Mouse (Mus musculus): Measurements from ENCODE around the gene Dnaja3.

Gene Dnaja3

DNA sequence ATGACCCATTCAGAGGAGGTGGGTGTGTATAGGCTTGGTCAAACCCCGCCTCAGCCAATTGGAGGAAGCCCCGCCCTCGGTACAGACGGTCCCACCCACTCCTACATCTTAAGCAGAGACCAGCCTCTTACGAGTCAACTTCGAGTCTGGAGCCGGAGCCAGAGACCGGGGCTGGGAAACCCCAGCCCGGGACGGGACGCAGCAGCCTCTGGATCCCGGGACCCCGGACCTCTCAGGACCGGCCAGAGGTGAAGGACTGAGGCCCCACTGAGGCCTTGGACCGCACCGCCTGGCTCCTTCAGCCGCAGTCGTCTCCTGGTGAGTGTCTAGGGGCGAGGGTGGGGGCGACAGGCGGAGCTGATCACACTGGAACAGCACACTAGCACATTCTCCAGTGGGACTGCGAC, at the start of gene Dnaja3, which contains the start of gene Vasn:
Gene Dnaja3 (plus strand): TSS at position 159 of the 407 bp plus-strand sequence.
Gene Vasn (plus strand): TSS at position 111 of the 407 bp plus-strand sequence.
- peak; percentile 90 for DNase-seq (ENCODE audit: extremely low spot score)

DNA sequence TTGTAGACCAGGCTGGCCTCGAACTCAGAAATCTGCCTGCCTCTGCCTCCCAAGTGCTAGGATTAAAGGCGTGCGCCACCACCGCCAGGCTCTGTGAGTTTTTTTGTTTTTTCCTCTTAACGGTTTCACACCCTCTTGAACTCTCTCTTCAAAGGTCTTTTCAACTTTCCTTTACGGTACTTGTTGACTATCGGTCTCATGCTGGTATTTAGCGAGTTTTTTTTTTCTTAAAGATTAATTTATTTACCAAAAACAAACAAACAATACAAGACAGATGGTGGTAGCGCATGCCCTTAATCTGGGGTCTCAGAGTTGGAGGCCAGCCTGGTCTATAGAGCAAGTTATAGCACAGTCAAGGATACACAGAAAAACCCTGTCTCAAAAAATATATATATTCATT, 49.6 kb upstream of the Dnaja3 start:
- DNase-seq (ENCODE audit: extremely low spot score): no peak

DNA sequence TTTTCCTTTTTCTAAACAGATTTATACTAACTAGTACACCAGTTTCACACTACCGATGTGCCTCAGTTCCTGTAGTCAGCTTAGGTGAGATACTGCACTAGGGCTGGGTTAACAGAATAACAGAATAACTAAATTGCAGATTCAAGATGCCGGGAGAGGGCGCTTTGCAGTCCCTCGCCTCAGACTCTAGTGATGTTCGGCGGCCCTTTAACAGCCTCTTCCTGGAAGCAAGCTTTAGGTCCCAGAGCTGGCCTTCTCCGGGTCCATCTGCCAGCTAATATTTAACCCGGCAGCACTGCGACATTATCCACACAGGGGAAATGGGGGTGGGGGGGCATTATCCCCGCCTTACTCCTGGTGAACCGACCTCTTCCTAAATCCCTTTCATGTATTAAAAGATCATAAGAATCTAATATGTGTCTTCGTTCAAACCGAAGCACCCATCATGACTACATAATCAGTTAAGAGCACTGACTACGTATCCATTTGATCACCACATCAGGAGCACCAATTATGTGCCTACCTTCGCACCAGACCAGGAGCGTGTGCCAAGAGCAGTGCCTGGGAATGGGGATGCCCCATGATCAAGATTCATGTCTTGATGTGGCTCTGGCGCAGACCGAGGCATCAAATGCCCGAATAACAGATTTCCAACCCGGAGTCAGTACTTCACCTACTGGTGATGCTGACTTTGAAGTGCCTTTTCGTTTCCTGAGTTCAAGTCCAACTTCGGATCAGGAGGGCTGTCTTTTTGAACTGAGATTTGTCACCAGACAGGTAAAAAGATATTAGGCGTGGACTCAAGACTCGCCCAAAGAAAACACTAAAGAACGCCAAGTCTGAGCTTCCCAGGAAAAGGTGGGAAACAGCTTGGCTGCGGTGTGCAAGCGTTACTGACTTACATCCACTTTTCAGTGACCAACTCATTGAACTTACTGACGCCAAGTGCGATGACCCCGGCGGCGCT, 46.6 kb upstream of the Dnaja3 start:
- peak; percentile 61 for DNase-seq (ENCODE audit: extremely low spot score)

DNA sequence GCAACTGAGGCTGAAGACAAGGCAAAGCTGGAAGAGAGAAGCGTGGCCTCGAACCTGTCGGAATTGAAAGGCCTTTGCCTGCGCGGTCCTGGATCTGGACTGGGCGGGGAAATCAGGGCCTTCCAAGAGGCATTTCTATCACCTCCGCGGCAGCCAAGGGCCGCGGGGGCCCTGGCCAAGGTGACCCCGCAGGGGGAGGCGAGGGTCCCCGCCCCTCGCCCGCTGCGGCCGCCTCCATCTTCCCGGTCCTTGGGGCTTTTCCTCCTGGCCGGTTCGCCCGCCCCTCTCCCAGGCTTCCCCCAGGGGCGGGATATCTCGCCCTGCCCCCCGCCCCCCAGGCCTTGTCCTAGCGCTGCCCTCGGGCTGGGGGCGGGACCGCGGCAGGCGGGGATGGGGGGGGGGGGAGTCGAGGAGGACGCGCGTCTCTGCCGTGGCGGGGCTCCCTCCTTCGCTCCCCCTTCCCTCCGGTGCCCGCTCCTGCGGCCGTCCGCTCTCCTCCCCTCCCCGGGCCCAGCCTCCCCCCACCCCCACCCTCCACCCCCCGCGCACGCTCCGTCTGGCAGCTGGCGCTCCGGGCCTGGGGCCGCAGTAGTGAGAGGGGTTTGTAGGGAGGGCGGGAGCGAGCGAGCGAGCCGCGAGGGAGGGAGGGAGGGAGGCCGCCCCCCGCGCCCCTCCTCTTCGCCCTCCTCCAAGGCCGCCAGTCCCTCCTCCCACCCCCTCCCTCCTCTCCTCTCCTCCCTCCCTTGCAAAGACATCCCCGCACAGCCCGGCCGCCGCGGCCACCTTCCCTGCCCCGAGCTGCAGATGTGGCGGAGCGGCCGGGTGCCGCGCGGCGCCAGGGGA, 45.6 kb upstream of the Dnaja3 start, which contains the start of gene Glis2:
Gene Glis2 (plus strand): TSS at position 743 of the 843 bp plus-strand sequence.
- DNase-seq (ENCODE audit: extremely low spot score): peak; percentile 93

DNA sequence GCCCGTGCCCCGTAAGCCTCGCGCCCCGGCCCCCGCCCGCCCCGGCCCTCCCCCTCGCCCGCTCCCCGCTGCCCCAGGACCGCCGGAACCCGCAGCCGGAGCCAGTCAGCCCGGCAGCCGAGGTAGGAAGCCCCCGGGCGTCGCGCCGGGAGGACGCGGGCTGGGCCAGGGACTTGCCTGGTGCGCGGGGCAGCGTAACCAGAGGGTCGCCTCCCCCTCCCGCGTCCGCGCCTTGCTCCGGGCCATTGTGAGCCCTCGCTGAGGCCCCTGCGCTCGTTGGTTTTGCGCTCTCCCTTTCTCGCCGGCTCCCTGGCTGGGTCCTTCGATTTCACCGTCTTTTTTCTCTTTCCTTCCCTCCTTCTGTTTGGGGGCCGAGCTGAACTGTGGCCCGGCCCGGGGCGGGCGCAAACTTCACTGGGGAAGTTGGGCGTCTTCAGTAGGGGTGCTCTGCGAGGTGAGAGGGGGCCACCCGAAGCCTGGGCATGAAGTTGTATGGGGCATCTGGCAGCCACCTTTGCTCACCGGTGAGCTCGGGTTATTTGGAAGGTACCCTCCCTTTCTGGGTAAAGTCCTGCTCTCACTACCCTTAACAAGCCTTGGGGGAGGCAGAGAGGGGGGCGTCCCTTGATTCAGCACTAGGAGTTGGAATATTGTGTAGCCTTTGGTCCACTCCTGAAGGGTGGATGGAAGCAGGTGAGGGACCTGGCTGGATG, 44.8 kb upstream of the Dnaja3 start:
- DNase-seq (ENCODE audit: extremely low spot score): no peak

DNA sequence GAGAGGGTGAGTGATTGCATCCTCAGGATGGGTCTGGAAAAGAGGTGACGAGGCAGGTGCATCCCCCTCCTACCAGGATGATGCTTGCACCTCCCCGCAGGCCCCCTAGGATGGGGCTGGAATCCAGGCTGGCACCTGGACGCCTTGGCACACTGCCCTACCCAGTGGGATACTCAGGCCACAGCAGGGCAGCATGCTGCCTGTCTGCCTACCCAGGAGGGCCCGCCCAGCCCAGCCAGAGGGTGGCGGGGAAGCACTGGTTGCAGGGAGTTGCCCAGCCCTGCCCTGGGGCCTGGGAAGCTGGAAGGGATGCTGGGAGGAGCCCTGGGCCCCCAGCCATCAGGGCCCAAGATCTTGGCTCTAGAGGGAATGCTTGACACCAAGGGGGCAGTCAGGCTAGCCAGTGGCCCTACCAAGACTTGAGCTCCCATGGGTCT, 44.2 kb upstream of the Dnaja3 start:
- peak; percentile 47 for DNase-seq (ENCODE audit: extremely low spot score)

DNA sequence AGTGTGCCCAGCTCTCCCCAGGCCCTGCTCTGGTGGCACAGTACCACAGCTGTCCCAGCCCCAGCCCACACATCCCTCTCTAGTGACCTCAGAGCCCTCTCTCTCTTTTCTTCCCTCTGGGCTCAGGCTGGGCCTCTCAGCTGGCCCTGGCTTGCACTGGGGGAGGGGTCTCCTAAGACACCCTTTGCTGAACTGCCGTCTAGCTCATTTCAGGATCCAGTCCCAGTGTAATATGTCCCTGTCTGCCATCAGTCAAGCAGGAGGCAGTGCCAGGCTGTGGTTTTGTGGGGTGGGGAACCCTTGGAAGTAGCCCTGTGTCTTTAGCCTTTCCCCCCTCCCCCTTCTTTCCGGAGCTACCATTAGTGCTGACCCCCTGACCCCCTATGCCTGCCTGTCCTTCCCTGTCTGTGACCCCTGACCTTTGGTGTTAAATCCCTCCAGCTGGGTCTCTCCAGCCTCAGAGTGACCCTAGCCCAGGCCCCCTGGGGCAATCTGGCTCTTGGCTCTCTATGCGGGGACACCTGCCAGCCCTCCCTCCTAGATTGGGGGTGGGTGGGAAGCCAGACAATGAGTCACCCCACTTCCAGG, 43.6 kb upstream of the Dnaja3 start:
- DNase-seq (ENCODE audit: extremely low spot score): peak; percentile 92

DNA sequence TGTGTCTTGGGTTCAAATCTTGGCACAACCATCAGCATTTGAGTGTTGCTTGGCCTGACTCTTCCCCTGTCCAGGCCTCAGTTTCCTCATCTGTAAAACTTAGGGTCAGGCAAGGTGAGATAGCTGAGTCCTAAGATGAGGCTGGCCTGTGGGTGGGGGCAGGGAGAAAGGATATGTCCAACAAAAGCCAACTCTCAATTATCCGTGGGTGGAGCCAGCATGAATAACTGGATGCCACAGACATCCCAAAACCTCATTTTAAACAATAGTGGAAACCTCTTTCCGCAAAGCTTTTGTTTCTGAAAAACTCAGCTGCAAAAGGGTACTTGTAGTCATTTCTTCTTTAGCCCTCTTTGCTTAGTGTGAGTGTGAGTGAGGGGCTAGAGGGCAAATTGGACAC, 43.0 kb upstream of the Dnaja3 start:
- no peak for DNase-seq (ENCODE audit: extremely low spot score)

DNA sequence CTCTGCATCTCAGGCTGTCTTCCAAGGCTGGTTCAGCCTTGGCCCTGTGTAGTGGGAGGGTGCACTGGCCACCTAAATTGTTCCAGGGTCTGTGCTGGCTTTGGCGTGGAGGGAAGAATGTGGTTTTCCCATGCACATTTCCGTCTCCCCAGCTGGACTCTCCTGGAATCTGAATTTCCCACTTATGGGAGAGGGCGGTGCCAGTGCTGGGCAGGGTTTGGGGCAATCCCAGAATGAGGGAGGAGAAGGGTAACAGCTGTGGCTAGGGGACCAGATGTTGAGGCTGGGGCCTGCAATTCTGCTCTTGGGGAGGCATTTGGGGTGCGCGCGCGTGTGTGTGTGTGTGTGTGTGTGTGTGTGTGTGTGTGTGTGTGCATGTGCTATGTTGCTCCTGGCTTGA, 42.5 kb upstream of the Dnaja3 start:
- DNase-seq (ENCODE audit: extremely low spot score): no peak

DNA sequence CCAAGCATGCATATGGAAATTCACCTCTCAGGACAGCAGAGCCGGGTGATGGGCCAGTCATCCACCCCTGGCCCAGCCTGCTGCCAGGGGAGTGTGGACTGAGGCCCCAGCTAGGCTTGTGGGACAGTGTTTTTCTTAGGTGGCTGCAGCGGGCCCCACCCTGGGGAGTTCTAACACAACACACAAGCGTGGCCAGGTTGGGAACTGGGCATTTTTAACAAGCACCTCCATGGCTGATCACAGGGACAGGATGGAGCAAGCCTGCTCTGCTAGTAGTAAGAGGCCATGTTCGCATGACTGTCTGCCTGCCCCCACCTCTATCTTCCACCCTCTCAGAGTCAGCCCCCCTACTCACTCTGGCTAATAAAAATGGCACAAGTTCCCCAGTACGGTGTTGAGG, 41.7 kb upstream of the Dnaja3 start:
- no peak for DNase-seq (ENCODE audit: extremely low spot score)

DNA sequence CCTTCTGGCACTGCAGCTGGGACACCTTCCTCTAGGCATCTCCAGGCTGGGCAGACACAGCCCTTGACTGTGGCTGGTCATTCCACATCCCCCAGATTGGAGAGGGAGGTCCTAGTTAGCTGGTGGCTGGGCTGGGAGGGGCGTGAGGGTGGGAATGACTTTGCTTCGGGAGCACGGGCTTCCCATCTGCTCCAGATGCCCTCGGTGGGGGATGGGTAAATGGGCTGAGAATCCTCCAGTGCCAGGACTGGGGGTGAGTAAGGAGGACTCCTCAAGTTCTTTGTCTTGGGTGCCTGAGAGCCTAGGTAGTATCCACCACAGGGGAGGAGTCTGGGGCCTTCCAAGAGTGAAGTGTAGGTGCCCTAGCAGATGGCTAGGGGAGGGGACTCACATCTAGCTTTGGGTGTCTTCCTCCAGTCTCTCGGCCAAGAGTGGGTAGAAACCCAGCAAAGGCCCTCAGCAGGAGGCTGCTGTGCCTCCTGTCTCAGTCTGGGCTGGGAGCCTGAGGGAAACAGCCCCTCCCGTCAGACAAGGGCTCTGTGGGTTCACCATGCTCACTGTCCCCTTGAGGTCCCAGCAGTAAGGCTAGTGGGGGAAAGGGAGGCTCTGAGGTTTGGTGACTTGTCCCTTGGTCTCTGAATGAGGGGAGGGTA, 40.8 kb upstream of the Dnaja3 start:
- no peak for DNase-seq (ENCODE audit: extremely low spot score)

DNA sequence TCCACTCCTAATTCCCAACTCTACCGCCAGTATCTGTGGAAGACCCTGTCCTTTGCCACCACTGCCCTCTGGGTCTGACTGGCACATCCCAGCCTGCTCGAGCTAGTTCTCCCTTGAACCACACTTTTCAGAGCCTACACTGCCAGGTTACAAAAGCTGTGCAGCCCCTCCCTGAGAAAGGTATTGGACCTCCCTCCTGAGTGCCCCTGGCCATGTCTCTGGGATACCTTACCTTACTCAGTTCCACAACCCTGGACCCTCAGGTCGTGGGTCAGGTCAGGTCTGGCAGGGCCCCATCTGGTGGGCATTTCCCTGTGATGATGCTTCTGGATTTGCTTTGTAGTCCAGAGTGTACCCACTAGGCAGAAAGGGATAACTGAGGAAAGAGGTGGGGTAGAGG, 40.2 kb upstream of the Dnaja3 start:
- DNase-seq (ENCODE audit: extremely low spot score): no peak

DNA sequence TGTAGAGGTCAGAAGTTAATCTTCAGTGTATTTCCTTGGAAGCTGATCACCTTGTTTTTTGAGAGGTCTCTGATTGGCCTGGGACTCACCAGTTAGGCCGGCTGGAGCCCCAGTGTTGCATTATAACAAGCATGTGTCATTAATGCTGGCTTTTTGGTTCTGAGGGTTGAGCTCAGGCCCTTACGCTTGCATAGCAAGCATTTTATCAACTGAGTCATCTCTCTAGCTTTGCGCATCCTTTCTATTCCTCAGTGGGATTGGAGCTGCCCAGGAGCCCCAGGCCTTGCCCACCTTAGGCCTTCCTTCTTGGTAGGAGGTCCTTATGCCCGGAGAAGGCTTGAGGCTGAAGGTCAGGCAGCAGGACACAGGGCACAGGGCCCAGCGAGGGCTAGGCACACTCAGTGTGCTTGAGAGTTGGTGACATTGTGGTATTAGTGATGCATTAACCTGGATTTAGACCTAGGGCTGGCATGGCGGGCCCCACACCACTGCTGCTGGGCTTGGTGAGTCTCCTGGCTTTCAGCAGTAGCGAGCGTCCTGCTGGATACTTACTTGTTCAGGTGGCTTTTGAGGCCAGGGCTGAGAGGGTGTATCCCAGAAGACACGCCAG, 39.0 kb upstream of the Dnaja3 start:
- DNase-seq (ENCODE audit: extremely low spot score): no peak

DNA sequence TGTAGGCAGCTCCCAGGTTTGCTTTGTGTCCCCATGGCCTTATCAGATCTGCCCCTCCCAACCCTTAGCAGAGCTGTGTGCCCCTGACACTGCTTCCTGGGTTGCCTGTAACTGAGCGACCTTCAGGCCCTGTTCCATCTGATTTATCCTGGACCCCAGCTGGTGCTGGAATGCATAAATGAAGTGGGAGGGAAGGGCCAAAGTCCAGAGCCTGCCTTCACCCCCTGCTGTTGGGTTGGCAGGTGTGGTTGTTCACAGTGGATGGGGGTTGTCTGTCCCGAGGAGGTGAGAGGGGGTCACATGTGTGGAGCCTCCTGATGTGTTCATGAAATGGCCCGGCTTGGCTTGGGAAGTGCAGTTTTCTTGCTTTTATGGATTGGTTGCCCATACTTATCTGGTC, 37.6 kb upstream of the Dnaja3 start:
- no peak for DNase-seq (ENCODE audit: extremely low spot score)

DNA sequence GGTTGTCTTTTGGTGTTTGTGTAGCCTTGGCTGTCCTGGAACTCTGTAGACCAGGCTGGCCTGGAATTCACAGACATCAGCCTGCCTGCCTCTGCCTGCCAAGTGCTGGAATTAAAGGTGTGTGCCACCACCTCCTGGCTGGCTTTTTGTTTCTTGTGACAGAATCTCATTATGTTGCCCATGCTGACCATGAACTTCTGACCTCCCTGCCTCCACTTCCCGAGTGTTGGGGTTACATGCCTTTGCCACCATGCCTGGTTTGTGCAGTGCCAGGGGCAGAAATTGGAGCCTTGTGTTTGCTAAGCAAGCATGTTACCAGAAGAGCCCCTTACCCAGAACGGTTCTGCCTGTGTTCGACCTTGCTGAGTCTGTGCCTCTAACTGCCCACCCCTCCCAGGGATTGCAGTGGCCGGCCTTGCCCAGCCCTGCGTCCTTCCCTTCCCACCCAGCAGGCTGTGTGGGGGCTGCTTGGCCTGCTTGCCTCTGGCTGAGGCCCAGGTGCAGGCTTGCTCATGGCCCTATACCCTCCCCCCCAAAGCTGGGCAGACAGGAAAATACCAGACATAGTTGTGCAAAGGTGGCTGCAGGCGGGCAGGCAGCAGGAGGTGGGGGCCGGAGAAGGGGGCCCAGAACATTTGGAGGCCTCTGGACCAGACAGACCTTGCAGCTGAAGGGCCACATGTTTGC, 36.9 kb upstream of the Dnaja3 start:
- DNase-seq (ENCODE audit: extremely low spot score): no peak

DNA sequence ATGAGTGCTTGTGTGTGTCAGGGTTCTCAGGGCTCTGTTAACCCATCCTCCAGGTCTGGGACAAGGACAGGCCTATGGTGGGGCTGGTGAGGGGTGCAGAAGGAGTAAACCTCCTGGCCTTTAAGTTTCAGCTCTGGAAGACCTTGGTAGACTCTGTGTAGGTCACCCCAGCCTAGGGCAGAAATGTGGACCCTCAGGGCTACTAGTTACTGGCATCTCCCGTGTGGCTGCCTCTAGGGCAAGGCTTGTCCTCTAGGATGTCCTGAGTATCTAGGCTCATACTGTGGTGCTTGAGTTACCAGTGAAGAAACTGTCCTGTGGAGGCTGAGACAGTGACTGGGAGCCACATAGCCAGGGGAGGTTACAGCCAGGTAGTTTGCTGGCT, 36.3 kb upstream of the Dnaja3 start:
- DNase-seq (ENCODE audit: extremely low spot score): no peak

DNA sequence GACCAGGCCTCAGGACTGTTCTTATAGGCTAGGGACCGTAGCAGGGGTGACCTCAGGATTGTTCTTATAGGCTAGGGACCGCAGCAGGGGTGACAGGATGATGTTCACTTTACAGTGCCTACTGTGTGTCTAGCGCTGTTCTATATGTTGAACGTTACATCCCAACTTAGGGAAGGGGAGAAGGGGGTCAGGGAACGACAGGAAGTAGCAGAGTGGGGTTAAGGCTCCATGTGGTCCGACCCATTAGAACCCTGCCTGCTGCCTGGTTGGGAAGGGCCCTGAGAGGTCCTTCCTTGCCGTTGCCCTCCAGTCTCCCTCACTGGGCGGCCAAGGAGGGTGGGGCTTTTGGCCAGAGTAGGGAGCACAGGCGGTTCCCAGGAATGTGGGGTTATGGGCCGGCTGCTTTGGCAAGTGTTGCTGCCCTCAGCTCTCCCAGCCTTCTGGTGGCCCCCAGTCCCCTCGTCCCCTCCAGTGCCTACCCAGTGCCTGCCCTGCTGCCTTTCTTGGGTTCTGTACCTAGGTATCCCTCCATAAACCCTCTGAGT, 35.4 kb upstream of the Dnaja3 start:
- DNase-seq (ENCODE audit: extremely low spot score): no peak

DNA sequence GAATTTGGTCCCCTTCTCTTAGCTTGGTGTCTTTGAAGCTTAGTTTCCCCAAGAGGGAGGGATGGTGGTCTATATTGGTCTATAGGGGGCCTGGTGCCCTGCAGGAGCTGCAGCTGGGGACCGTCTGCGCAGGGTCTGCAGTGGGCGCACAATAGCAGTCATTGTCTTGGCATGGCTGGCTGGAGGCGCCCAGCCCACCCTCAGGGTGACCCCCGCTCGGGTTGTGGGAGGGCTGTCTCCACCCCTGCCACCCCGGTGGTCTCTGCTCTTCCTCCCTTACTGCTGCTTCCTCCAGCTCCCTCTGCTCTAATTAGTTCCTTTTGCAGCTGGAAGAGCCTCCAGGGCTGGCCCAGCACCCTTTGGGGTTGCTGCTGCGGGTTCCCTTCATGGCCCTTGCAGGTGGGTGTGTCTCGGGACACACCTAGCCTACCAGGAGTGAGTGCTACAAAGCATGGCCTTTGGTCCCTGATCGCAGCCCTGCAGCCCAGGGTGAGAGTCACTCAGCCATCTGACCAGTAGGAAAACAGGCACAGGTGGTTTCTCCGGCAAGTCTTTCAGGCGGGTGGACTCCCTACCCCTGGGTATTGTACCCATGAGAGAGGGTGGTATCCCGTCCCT, 34.2 kb upstream of the Dnaja3 start:
- no peak for DNase-seq (ENCODE audit: extremely low spot score)

DNA sequence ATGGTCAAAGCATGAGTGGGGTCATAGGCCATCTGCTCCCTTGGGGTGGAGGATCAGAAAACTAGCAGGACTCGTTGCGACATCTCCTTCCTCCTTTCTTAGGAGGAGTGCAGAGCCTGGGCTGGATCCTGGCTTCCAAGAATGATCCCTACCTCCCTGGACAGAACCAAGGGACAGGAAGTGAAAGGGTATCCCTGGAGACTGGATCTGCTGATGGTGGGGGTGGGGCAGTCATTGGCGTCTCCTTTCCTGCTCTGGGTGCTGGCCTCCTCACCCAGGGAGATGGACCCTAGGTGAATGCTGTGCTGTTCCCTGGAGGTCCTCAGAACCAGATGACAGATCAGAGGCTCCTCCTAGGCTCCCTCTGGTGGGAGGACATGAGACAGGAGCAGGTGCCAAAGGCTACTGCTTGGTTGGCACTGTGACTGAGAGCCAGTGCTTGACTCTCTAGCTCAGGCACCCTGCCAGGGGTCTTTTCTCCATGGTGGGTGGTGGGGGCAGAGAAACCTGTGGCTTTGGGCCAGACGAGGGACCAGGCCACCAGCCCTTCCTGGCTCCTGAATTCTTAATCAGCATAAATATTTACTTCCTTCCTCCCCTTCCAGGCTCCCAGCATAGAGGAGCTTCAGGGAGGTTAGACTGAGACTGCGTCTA, 33.2 kb upstream of the Dnaja3 start:
- DNase-seq (ENCODE audit: extremely low spot score): no peak
